Mouse (Mus musculus) adrenal gland, postnatal 25 days (tissue): Measurements from ENCODE around the gene Zbtb9. TPM values are rescaled to one million over a fixed set of nuclear protein-coding genes. Genes with fewer than 3 reads are reported as not detected.

Source experiments
- DNase-seq: peaks from one replicate; pipeline ENCODE4 v3.0.0; 2021; ENCODE audit warnings: mixed read lengths
- microRNA-seq, 2 experiments: library from miRNA; unstranded; fragments of <30 nt; microRNA quantifications; one replicate each; pipeline ENCODE4 v1.2.0; 2021
- total RNA-seq: library from RNA; stranded (reverse); gene quantifications from 2 replicates; pipeline ENCODE4 v1.2.3, GENCODE M21; 2021

Gene Zbtb9
- total RNA-seq, 1 experiment from 2014 or later, result 8.0 TPM

- no peak for DNase-seq
Observed at GRCm38 (mm10) chr17:27041046-27041786, 68.2 kb downstream of the Zbtb9 start.

- no peak for DNase-seq
Observed at GRCm38 (mm10) chr17:27041787-27042055, 68.8 kb downstream of the Zbtb9 start.

GRCm38 (mm10) chr17:27042840-27043239 lies 69.9 kb downstream of the Zbtb9 start:
- no peak for DNase-seq

- no peak for DNase-seq
Observed at GRCm38 (mm10) chr17:27045164-27045563, 72.2 kb downstream of the Zbtb9 start.

GRCm38 (mm10) chr17:27047762-27048444 lies 74.9 kb downstream of the Zbtb9 start:
- DNase-seq, result no peak

- no peak for DNase-seq
Observed at GRCm38 (mm10) chr17:27048445-27049239, 75.7 kb downstream of the Zbtb9 start.

GRCm38 (mm10) chr17:27050853-27051252 lies 77.9 kb downstream of the Zbtb9 start:
- no peak for DNase-seq

- peak; percentile 66 for DNase-seq
Observed at GRCm38 (mm10) chr17:27051514-27051913, 78.5 kb downstream of the Zbtb9 start.

GRCm38 (mm10) chr17:27056170-27056569 lies 83.2 kb downstream of the Zbtb9 start:
- peak; percentile 54 for DNase-seq

- DNase-seq, result peak; percentile 83
Observed at GRCm38 (mm10) chr17:27056812-27057516, 84.0 kb downstream of the Zbtb9 start, which contains the start of gene Itpr3. Gene Itpr3 (plus strand): TSS chr17:27057304.

GRCm38 (mm10) chr17:27057517-27058055 lies 84.6 kb downstream of the Zbtb9 start:
- DNase-seq, result no peak

Small RNA genes lying within 50 kb of the gene (microRNA-seq; reads per million reads assigned to microRNA genes)
- 0 to 0.36 reads per million in 2 experiments for gene Mir3083
- 2.7 to 3.6 reads per million in 2 experiments for gene Mir6968

Other genes with a start within 250 kb of the Zbtb9 start
- 27.8 and 30.6 TPM in 2 replicates for gene Bnip1, start 192.1 kb upstream of the Zbtb9 start, total RNA-seq
- not detected in 2 replicates for gene Nkx2-5, start 128.2 kb upstream of the Zbtb9 start, total RNA-seq
- 3.5 and 4.0 TPM in 2 replicates for gene Kifc5b, start 56.1 kb upstream of the Zbtb9 start, total RNA-seq
- gene Phf1, start 40.1 kb upstream of the Zbtb9 start, total RNA-seq, result 29.8 and 44.1 TPM in 2 replicates
- gene Cuta, start 33.6 kb upstream of the Zbtb9 start, total RNA-seq, result 150 and 153 TPM in 2 replicates
- gene Syngap1, start 31.9 kb upstream of the Zbtb9 start, total RNA-seq, result 25.9 and 26.7 TPM in 2 replicates
- 35.7 and 43.8 TPM in 2 replicates for gene Bak1, start 55.8 kb downstream of the Zbtb9 start, total RNA-seq
- gene Itpr3, start 84.1 kb downstream of the Zbtb9 start, total RNA-seq, result 6.1 and 7.4 TPM in 2 replicates
- 212 and 245 TPM in 2 replicates for gene Uqcc2, start 160.7 kb downstream of the Zbtb9 start, total RNA-seq
- gene Ip6k3, start 194.6 kb downstream of the Zbtb9 start, total RNA-seq, result 0.52 and 1.6 TPM in 2 replicates
- 80.7 and 81.1 TPM in 2 replicates for gene Lemd2, start 231.3 kb downstream of the Zbtb9 start, total RNA-seq